Mouse (Mus musculus) midbrain, postnatal 0 days (tissue): ENCODE measurements around the gene Taf12. TPM values are rescaled to one million over a fixed set of nuclear protein-coding genes. Genes with fewer than 3 reads are reported as not detected.
A peak's percentile ranks its signal among the peaks of the same experiment; 100 is the strongest.

Experiments used
- ATAC-seq: fragments of 200-750 bp; cut with Nextera tagmentation; 2 replicates; pipeline ENCODE4 v1.8.0; 2017; ENCODE audit warnings: moderate number of reproducible peaks, mild to moderate bottlenecking, moderate TSS enrichment, moderate library complexity; ENCODE audit not compliant: low FRiP score
- DNase-seq: peaks from one replicate; pipeline ENCODE4 v3.0.0-alpha.2; 2015; ENCODE audit warnings: low spot score
- H3K27ac ChIP-seq: fragments of 300-500 bp; sonication (generic); 2 replicates; pipeline ENCODE4 v1.5.1; 2014; ENCODE audit warnings: low read depth, mild to moderate bottlenecking, low read length, mixed read lengths
- H3K27me3 ChIP-seq: fragments of 300-500 bp; sonication (generic); 2 replicates; pipeline ENCODE4 v1.6.1; 2014; ENCODE audit warnings: low read length, control low read depth, mixed read lengths; ENCODE audit not compliant: insufficient read depth
- H3K36me3 ChIP-seq: fragments of 300-500 bp; sonication (generic); 2 replicates; pipeline ENCODE4 v1.6.1; 2014; ENCODE audit warnings: low read length, control low read depth, mixed read lengths; ENCODE audit not compliant: insufficient read depth
- H3K4me1 ChIP-seq: fragments of 300-500 bp; sonication (generic); 2 replicates; pipeline ENCODE4 v1.6.1; 2014; ENCODE audit warnings: mild to moderate bottlenecking, control low read depth, antibody characterized with exemption, low read length, mixed read lengths; ENCODE audit not compliant: insufficient read depth
- H3K4me2 ChIP-seq: fragments of 300-500 bp; sonication (generic); 2 replicates; pipeline ENCODE4 v1.6.1; 2014; ENCODE audit warnings: low read depth, mild to moderate bottlenecking, low read length, mixed read lengths; ENCODE audit not compliant: poor library complexity, severe bottlenecking
- H3K4me3 ChIP-seq: fragments of 300-500 bp; sonication (generic); 2 replicates; pipeline ENCODE4 v1.5.1; 2014; ENCODE audit warnings: low read depth, mild to moderate bottlenecking, low read length, moderate library complexity
- H3K9ac ChIP-seq: fragments of 300-500 bp; sonication (generic); replicated peaks from 2 replicates; pipeline ENCODE4 v1.6.1; 2014; ENCODE audit warnings: mild to moderate bottlenecking, low read length, moderate library complexity, mixed read lengths; ENCODE audit not compliant: poor library complexity, severe bottlenecking
- H3K9me3 ChIP-seq: fragments of 300-500 bp; sonication (generic); 2 replicates; pipeline ENCODE4 v1.6.1; 2016; ENCODE audit warnings: low read length, control low read depth
- CTCF ChIP-seq: IDR thresholded peaks from 2 replicates; pipeline ENCODE4 v1.5.1; 2016; ENCODE audit warnings: antibody characterized with exemption, mild to moderate bottlenecking
- WGBS: fragments of 180-500 bp; shearing (Covaris S2); extraction: QIAGEN DNeasy Blood & Tissue Kit; methylation state at CpG from one replicate; pipeline ENCODE4 v1.1.7; 2014; 5-methylcytosine and 5-hydroxymethylcytosine counted together
- polyA plus RNA-seq: library from polyadenylated mRNA; unstranded; fragments of >200 nt; fragmentation: Nextera tagmentation; extraction: Ambion mirVana; gene quantifications from 2 replicates; pipeline ENCODE4 v1.2.1, GENCODE M21; 2015
- total RNA-seq: library from RNA; depleted of rRNA; stranded (reverse); fragments of >200 nt; gene quantifications from 2 replicates; pipeline ENCODE4 v1.2.3, GENCODE M21; 2014

The Taf12 gene
- total and polyA plus RNA-seq, 2 experiments from 2014 or later: 9.0 to 30.3 TPM

DNA sequence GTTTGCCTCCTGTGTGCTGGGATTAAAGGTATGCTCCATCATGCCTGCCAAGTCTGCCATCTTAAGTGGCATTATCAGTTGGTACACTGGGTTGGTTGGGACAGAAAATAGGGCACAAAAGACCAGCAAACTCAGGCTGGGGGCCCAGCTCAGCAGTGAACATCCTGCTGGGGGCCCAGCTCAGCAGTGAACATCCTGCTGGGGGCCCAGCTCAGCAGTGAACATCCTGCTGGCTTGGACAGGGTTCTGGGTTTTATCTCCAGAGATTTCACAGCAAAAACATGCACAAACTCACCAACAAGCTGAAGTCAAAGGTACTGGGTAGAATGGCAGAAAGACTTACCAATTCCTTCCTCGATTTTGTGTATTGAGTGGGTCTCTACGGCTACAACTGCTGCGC lies 28.5 kb upstream of the Taf12 start:
- no peak for TF ChIP-seq CTCF
- H3K4me2 ChIP-seq: no peak overlapping the region
- ATAC-seq: no peak
- DNase-seq: no peak
- 94% methylated on average over 3 of the region's 3 CpGs for WGBS
- H3K4me3 ChIP-seq: no peak overlapping the region
- no peak overlapping the region for H3K27ac ChIP-seq
- peaks cover 23% of the 10 kb centered on the region for H3K36me3 ChIP-seq
- H3K4me1 ChIP-seq: no peaks in the 10 kb centered on the region
- H3K27me3 ChIP-seq: no peaks in the 10 kb centered on the region
- no peaks in the 10 kb centered on the region for H3K9me3 ChIP-seq
- H3K9ac ChIP-seq: no peak overlapping the region

DNA sequence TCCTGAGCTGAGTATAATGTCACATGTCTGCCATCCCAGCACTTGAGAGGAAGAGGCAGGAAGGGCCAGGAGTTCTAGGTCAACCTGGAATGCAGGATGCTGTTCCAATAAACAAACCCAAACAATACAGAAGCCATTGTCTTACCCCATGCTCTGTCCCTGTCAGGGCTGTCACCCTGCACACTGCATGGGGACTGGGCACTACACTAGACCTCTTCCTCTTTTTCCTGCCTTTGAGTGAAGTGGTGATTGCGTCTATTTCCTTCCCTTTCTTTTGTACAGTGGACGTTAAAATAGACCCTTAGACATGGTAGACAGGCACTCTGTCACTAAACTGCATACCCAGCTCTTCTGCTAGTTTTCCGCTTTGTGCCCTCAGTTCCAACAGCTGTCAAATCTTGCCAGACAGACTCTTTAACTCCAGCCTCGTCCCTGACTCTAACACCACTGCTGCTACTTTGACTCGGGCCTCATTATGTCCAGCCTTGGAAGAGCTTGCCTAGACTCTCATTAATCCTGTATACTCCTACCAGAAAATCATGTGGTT lies 26.7 kb upstream of the Taf12 start:
- TF ChIP-seq CTCF: no peak
- H3K9me3 ChIP-seq: no peaks in the 10 kb centered on the region
- no peak overlapping the region for H3K4me2 ChIP-seq
- no peaks in the 10 kb centered on the region for H3K4me1 ChIP-seq
- H3K27me3 ChIP-seq: no peaks in the 10 kb centered on the region
- no peak overlapping the region for H3K27ac ChIP-seq
- ATAC-seq: no peak
- 83% methylated on average over 5 of the region's 5 CpGs for WGBS
- no peak overlapping the region for H3K9ac ChIP-seq
- H3K4me3 ChIP-seq: no peak overlapping the region
- no peak for DNase-seq
- H3K36me3 ChIP-seq: peaks cover 15% of the 10 kb centered on the region

DNA sequence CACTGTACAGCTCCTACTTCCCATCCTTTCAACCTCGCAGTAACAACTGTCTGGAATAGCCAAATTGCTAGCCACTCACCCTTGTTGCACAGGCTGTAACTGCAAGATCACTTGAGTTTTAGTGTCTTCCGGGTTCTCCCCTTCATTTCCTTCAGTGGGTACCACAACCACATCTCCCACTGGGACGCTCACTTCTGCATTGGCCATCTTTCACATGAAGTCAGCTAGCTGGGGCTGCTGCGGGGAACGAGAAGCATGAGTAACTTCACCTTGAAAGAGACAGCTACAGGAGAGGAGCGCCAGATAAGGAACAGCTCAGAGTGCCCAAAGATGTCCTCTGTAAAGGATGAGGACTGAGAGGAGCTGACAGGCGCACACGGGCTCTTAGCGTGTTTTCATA lies 22.6 kb upstream of the Taf12 start:
- TF ChIP-seq CTCF: no peak
- WGBS: 98% methylated on average over 9 of the region's 9 CpGs
- H3K27me3 ChIP-seq: no peaks in the 10 kb centered on the region

DNA sequence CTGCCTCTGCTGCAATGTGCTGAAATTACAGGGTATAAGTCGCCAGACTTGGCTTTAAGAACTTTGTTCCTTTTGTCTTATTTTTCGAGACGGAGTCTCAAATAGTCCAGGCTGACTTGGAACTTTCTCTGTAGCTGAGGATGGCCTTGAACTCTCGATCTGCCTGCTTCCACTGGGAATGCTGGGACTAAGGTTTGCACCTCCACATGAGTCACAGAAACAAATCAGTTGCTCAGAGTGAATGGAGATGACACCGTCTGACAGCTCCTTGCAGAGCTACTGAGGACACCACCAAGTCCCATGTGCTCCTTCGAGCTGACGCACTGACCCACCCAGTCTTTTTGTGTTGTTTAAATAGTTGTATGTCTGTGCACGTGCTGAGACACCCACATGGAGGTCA lies 21.0 kb upstream of the Taf12 start:
- Histone ChIP-seq H3K4me1 (no peaks in the 10 kb centered on the region), H3K9me3 (no peaks in the 10 kb centered on the region), H3K27me3 (no peaks in the 10 kb centered on the region), H3K4me3 (no peak overlapping the region), H3K9ac (no peak overlapping the region), H3K27ac (no peak overlapping the region), H3K36me3 (0 out of 2 replicates have a peak, but pooled peaks cover 2% of the 10 kb centered on the region), H3K4me2 (no peak overlapping the region)
- WGBS: 87% methylated on average over 8 of the region's 8 CpGs
- ATAC-seq: no peak
- DNase-seq: no peak
- TF ChIP-seq CTCF: no peak

More for the DNA sequence above, 22.6 kb upstream of the Taf12 start:
- Histone ChIP-seq H3K4me3 (no peak overlapping the region), H3K4me2 (no peak overlapping the region), H3K9me3 (no peaks in the 10 kb centered on the region), H3K4me1 (no peaks in the 10 kb centered on the region), H3K9ac (no peak overlapping the region), H3K27ac (no peak overlapping the region), H3K36me3 (peaks cover 10% of the 10 kb centered on the region)
- ATAC-seq (no peak), DNase-seq (no peak)

DNA sequence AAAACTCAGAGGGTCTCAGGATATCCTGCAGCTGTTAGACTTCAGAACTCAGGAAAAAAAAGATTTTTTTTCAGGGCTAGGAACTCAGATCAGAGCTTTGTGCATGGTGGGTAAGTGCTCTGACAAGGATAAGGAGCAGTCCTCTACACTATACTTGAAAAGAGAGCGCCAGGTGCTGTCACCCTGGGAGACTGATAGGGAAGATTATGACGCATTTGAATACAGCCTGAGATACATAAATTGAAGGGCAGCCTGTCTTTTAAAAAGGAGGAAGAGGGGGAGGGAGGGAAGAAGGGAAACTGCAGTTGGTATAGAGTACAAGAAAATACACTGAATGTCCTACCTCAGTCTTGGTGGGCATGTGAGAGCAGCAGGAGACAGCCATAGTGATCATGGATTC lies 20.6 kb upstream of the Taf12 start:
- no peaks in the 10 kb centered on the region for H3K9me3 ChIP-seq
- ATAC-seq (no peak), DNase-seq (no peak)
- H3K27ac ChIP-seq: no peak overlapping the region
- H3K9ac ChIP-seq: no peak overlapping the region
- H3K4me3 ChIP-seq: no peak overlapping the region
- H3K4me2 ChIP-seq: no peak overlapping the region
- H3K36me3 ChIP-seq: 0 out of 2 replicates have a peak, but pooled peaks cover 2% of the 10 kb centered on the region
- no peaks in the 10 kb centered on the region for H3K27me3 ChIP-seq
- H3K4me1 ChIP-seq: no peaks in the 10 kb centered on the region
- 73% methylated on average over 2 of the region's 2 CpGs for WGBS
- no peak for TF ChIP-seq CTCF

DNA sequence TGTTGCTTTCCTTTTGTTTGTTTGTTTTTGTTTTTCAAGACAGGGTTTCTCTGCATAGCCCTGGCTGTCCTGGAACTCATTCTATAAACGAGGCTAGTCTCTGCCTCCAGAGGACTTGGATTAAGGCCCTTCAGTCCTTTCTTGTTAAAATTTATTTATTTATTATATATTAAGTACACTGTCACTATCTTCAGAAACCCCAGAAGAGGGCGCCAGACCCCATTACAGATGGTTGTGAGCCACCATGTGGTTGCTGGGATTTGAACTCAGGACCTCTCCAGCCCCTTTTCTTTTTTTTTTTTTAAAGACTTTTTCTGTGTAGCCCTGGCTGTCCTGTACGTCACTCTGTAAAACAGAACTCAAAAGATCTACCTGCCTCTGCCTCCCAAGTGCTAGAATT lies 19.2 kb upstream of the Taf12 start:
- no peaks in the 10 kb centered on the region for H3K9me3 ChIP-seq
- ATAC-seq (no peak), DNase-seq (no peak)
- 0 out of 2 replicates have a peak, but pooled peaks cover 2% of the 10 kb centered on the region for H3K4me1 ChIP-seq
- H3K4me2 ChIP-seq: no peak overlapping the region
- H3K27ac ChIP-seq: no peak overlapping the region
- peak; percentile 24; the same call in 1 of the 2 replicates for TF ChIP-seq CTCF
- no peak overlapping the region for H3K4me3 ChIP-seq
- 0 out of 2 replicates have a peak, but pooled peaks cover 2% of the 10 kb centered on the region for H3K36me3 ChIP-seq
- H3K27me3 ChIP-seq: no peaks in the 10 kb centered on the region
- WGBS: 77% methylated on average over 3 of the region's 3 CpGs
- H3K9ac ChIP-seq: no peak overlapping the region
